Mouse (Mus musculus): Measurements from ENCODE around the gene Kirrel3. TPM values are rescaled to one million over a fixed set of nuclear protein-coding genes. Genes with fewer than 3 reads are reported as not detected.

The Kirrel3 gene
- polyA plus RNA-seq, 1 experiment from 2014 or later, result 4.0 TPM

DNA sequence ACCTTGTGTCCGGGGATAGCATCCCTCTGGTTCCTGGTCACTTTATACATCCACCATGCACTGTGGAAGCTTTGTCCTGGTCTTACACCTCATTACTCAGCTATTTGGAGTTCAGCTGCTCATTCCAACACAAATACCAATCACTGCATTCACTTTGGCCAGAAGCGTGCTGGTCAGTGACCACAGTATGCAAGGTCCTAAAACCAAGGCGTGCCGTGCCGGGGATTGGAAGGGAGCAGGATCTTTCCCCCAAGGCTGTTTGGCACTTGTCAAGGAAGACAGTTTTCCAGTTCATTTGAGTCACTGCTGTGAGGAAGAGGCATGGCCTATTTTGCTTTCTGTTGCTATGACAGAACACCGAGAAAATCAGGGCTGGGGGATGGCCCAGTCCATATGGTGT, 546.8 kb downstream of the Kirrel3 start:
- Histone ChIP-seq H3K4me1 (peaks cover 12% of the 10 kb centered on the region; the same call in 1 of the 2 replicates), H3K36me3 (no peaks in the 10 kb centered on the region), H3K27me3 (ENCODE audit: low read depth, poor library complexity, severe bottlenecking) (no peaks in the 10 kb centered on the region), H3K4me3 (no peak overlapping the region), H3K27ac (replicated peaks) (no peak overlapping the region), H3K9me3 (replicated peaks) (no peaks in the 10 kb centered on the region; the same call in 1 of the 2 replicates)
- 81% methylated on average over 6 of the region's 6 CpGs for WGBS
- DNase-seq (ENCODE audit: low spot score), result no peak

DNA sequence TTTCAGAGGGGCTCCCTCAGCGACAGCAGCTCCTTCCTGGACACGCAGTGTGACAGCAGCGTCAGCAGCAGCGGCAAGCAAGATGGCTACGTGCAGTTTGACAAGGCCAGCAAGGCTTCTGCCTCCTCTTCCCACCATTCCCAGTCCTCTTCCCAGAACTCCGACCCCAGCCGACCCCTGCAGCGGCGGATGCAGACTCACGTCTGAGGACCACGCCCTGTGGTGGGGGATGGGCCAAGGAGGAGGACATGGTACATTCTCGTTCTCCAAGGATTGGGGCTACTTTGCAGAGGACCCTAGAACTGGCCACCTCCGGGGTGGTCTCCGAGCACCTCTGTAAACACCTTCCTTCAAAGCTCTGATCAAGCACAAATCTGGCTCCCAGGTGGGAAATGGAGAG, 549.4 kb downstream of the Kirrel3 start:
- peaks cover 12% of the 10 kb centered on the region; the same call in 1 of the 2 replicates for H3K4me1 ChIP-seq
- H3K4me3 ChIP-seq, result no peak overlapping the region
- no peak for DNase-seq (ENCODE audit: low spot score)
- H3K9me3 ChIP-seq (replicated peaks), result no peaks in the 10 kb centered on the region; the same call in 1 of the 2 replicates
- H3K27me3 ChIP-seq (ENCODE audit: low read depth, poor library complexity, severe bottlenecking), result no peaks in the 10 kb centered on the region
- H3K36me3 ChIP-seq, result no peaks in the 10 kb centered on the region
- H3K27ac ChIP-seq (replicated peaks), result no peak overlapping the region
- WGBS, result 52% methylated on average over 14 of the region's 14 CpGs

DNA sequence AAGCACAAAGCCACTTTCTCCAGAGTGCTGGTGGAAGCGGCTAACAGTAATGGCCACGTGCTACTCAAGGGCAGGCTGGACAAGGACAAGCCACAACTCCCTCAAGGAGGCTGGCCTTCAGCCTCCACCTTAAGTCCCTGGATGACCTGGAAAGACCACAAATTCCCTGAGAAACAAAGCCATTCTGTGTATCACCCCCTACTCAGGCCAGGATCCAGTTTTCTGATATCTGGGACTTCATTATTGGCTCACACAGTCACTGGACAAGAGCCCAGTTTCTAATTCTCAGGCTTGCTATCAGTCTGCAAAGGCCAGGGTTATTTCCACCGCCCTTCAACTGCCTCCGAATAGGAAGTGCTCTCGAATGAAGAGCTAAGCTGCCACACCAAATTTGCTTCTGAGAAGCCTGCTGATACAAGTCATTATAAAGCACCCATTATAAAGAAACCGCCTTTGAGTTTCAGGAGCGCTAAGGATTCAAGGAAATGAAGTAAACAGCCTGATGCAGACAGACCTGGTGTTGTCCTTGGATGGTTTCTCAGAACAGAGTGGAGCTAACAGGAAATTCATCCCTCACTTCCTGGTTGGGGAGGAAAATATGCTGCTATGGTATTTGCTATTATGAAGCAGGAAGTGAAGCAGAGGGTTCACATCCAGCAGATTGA, 553.4 kb downstream of the Kirrel3 start:
- Histone ChIP-seq H3K4me1 (peaks cover 15% of the 10 kb centered on the region), H3K36me3 (no peaks in the 10 kb centered on the region), H3K27me3 (ENCODE audit: low read depth, poor library complexity, severe bottlenecking) (no peaks in the 10 kb centered on the region), H3K27ac (replicated peaks) (peak overlapping the region; percentile 33; the same call in 1 of the 2 replicates), H3K4me3 (no peak overlapping the region), H3K9me3 (replicated peaks) (no peaks in the 10 kb centered on the region; the same call in 1 of the 2 replicates)
- no peak for DNase-seq (ENCODE audit: low spot score)
- 80% methylated on average over 7 of the region's 7 CpGs for whole genome bisulfite sequencing

DNA sequence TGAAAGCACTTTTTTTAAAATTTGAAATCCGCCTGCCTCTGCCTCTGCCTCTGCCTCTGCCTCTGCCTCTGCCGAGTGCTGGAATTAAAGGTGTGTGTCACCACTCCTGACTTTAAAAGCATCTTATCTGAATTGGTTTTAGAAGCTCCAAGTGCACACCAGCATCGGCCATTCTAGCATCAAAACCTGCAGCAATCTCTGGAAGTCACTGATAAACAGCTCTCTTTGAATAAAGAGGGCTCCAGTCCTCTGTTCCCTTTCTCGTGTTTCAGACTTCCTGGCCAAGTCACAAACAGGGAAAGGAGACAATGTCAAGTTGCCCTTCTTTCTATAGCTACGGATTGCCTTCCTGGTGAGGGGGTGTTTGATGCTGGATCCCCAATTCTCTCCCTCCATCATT, 554.2 kb downstream of the Kirrel3 start:
- peaks cover 21% of the 10 kb centered on the region for H3K4me1 ChIP-seq
- no peaks in the 10 kb centered on the region for H3K36me3 ChIP-seq
- H3K9me3 ChIP-seq (replicated peaks), result no peaks in the 10 kb centered on the region; the same call in 1 of the 2 replicates
- no peak overlapping the region for H3K4me3 ChIP-seq
- no peak overlapping the region for H3K27ac ChIP-seq (replicated peaks)
- no peak for DNase-seq (ENCODE audit: low spot score)
- 77% methylated on average over 5 of the region's 5 CpGs for WGBS
- H3K27me3 ChIP-seq (ENCODE audit: low read depth, poor library complexity, severe bottlenecking), result no peaks in the 10 kb centered on the region

DNA sequence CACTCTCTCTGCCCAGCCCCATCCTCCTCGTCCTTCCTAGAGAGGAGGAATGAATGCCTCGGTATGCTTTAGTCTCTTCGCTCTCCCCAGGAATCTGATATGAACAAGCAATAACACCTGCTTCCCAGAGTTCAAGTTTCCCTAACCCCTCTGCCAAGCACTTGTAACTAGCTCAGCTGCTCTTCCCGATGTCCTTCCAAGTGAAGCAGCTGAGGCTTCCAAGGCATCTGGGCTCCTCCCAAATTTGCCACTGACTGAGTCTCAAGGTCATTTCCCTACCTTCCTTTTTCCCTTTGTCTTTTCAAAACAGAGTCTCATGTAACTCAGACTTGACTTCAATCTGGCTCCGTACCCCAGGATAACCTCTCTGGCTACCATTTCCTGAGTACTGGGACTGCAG, 555.8 kb downstream of the Kirrel3 start:
- Histone ChIP-seq H3K27ac (replicated peaks) (no peak overlapping the region), H3K4me3 (no peak overlapping the region), H3K9me3 (replicated peaks) (no peaks in the 10 kb centered on the region; the same call in 1 of the 2 replicates), H3K36me3 (no peaks in the 10 kb centered on the region), H3K4me1 (peaks cover 26% of the 10 kb centered on the region), H3K27me3 (ENCODE audit: low read depth, poor library complexity, severe bottlenecking) (no peaks in the 10 kb centered on the region)
- 72% methylated on average over 5 of the region's 5 CpGs for WGBS
- DNase-seq (ENCODE audit: low spot score), result no peak

DNA sequence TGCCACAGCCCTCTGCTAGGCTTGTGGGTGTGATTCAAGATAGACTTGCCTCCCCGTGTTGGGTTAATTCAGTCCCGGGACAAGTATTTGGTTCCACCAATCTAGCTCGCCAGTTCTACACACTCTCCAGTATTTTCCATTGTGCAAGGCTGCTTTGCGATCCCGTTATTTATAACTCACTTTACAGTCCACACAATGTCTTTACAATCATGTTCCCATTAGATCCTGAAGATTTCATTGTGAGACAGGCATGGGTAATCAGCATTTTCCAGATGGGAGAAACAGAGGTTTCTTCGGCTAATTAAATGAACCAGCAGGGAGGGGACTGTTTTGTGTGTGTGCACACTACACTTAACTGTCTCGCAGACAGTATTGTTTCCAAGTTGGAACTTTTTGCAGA, 557.9 kb downstream of the Kirrel3 start:
- no peak for DNase-seq (ENCODE audit: low spot score)
- 79% methylated on average over 7 of the region's 7 CpGs for WGBS
- Histone ChIP-seq H3K36me3 (peaks cover 11% of the 10 kb centered on the region; the same call in 1 of the 2 replicates), H3K4me1 (peaks cover 26% of the 10 kb centered on the region), H3K9me3 (replicated peaks) (no peaks in the 10 kb centered on the region), H3K4me3 (no peak overlapping the region), H3K27me3 (ENCODE audit: low read depth, poor library complexity, severe bottlenecking) (no peaks in the 10 kb centered on the region), H3K27ac (replicated peaks) (peak overlapping the region; percentile 80)

DNA sequence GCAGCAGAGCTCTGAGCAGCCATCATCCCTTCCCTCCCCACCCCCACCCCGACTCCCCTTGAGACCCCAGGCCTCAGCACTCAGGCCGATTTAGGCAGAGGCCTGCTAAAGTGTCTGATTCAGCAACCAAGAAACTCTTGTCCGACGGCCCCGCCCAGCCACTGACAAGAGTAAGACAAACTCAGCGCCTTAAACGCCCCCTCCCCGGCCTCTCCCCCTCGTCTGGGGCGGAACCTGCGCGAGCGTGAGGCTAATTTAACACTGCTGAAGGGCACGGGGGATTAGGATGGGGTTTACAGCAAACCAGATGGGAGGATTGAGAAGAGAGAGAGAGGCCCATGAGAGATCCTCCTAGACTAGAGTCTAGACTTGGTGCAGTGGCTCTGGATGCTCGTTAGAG, 558.8 kb downstream of the Kirrel3 start:
- Histone ChIP-seq H3K27me3 (ENCODE audit: low read depth, poor library complexity, severe bottlenecking) (no peaks in the 10 kb centered on the region), H3K4me3 (peak overlapping the region; percentile 23; the same call in 1 of the 2 replicates), H3K36me3 (peaks cover 11% of the 10 kb centered on the region; the same call in 1 of the 2 replicates), H3K9me3 (replicated peaks) (no peaks in the 10 kb centered on the region), H3K27ac (replicated peaks) (peak overlapping the region; percentile 80), H3K4me1 (peaks cover 26% of the 10 kb centered on the region)
- peak; percentile 65 for DNase-seq (ENCODE audit: low spot score)
- 6% methylated on average over 15 of the region's 15 CpGs for WGBS

DNA sequence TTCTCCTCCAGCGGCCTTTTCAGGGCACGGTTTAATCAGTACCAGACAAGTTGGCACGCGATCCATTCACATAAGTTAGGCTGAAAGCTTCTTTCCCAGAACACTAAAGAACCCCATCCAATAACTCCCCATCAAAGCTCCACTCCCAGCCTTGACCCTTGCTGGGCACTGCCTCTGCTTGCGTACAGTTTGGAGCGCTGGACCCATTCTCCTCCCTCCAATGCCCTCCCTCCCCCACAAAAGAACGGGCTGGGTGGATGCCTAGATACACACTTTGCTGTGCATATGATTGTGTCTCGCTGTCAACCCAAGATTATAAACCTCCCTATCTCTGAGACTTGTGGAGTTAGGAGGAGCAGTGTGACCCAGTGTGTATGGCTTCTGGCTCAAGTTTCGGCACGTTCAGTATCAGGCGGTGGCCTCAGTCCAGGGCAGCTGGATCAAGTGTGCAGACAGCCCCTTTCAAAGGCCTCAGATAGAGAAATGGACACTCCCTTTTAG, 559.4 kb downstream of the Kirrel3 start:
- Histone ChIP-seq H3K27me3 (ENCODE audit: low read depth, poor library complexity, severe bottlenecking) (no peaks in the 10 kb centered on the region), H3K36me3 (peaks cover 11% of the 10 kb centered on the region; the same call in 1 of the 2 replicates), H3K27ac (replicated peaks) (peak overlapping the region; percentile 80; the same call in 1 of the 2 replicates), H3K4me1 (peaks cover 26% of the 10 kb centered on the region), H3K9me3 (replicated peaks) (no peaks in the 10 kb centered on the region), H3K4me3 (no peak overlapping the region)
- 78% methylated on average over 11 of the region's 11 CpGs for WGBS
- DNase-seq (ENCODE audit: low spot score), result no peak

DNA sequence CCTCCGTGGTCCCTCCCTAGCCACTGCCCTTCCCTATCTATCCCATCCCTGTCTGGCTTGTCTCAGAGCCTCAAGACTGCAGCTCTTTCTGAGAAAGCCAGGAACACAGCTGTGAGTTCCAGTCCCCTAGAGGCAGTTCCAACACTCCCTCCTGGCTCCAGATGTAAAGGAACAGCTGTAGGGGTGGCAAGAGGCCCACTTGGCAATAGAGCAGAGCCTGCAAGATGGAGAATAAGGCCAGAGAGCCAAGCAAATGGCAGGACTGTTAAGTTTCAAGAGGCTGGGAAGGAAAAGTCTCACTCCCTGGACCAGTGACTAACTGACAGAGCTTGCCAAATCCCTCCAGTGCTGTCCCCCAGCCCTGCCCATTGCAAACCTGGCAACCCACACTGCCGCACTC, 560.1 kb downstream of the Kirrel3 start:
- no peaks in the 10 kb centered on the region for H3K9me3 ChIP-seq (replicated peaks)
- DNase-seq (ENCODE audit: low spot score), result no peak
- H3K27me3 ChIP-seq (ENCODE audit: low read depth, poor library complexity, severe bottlenecking), result no peaks in the 10 kb centered on the region
- WGBS, result 85% methylated on average over 2 of the region's 2 CpGs
- peaks cover 11% of the 10 kb centered on the region; the same call in 1 of the 2 replicates for H3K36me3 ChIP-seq
- 0 out of 2 replicates have a peak overlapping the region, but pooled peaks have one; percentile 17 for H3K27ac ChIP-seq (replicated peaks)
- H3K4me1 ChIP-seq, result peaks cover 26% of the 10 kb centered on the region
- no peak overlapping the region for H3K4me3 ChIP-seq

DNA sequence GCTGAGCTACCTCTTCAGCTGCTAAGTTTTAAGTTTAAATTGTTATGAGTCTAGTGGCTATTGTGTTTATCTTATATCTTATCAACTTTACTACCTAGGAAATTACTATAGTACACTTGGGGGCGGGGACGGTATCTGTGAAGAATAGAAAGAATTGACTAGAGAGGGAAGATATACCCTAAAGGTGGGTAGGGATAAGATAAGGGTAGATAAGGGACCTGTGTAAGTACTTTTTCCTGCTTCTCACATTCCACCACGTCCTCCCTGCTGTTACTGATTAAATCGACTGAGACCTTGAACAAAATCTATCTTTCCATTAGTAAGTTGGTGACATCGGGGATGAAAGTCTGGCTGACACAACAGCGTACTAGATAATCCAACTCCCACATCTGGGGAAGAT, 562.8 kb downstream of the Kirrel3 start:
- no peak for DNase-seq (ENCODE audit: low spot score)
- H3K36me3 ChIP-seq, result peaks cover 28% of the 10 kb centered on the region
- WGBS, result 92% methylated on average over 6 of the region's 6 CpGs

DNA sequence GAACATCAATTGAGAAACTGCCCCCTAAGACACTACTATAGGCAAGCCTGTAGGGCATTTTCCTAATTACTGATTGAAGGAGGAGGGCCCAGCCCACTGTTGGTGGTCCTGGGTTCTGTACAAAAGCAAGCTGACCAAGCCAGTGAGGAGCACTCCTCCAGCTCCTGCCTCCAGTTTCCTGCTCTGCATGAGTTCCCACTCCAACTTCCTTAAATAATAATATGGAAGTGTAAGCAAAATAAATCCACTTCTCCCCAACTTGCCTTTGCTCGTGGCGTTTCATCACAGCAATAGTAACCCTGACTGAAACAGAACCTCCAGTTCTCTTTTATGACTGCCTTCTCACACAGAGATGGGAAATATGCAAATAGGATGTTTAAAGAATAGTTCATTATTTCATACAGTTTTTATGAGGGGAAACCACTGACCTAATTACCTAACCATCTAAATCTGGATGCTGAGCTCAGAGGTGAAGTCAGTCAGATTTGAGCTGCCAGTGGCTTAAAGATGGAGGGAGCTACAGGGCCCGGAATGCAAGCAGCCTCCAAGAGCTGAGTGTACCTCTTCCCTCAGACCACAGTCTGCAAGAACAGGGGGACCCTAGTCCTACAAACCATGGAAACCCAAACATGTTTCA, 564.3 kb downstream of the Kirrel3 start:
- Histone ChIP-seq H3K9me3 (replicated peaks) (no peaks in the 10 kb centered on the region), H3K4me1 (peaks cover 8% of the 10 kb centered on the region), H3K27me3 (ENCODE audit: low read depth, poor library complexity, severe bottlenecking) (no peaks in the 10 kb centered on the region), H3K27ac (replicated peaks) (no peak overlapping the region), H3K36me3 (peaks cover 28% of the 10 kb centered on the region), H3K4me3 (no peak overlapping the region)
- DNase-seq (ENCODE audit: low spot score), result no peak
- WGBS, result 88% methylated on average over 3 of the region's 3 CpGs

More for the DNA sequence above, 562.8 kb downstream of the Kirrel3 start:
- H3K4me3 ChIP-seq, result no peak overlapping the region
- no peaks in the 10 kb centered on the region for H3K27me3 ChIP-seq (ENCODE audit: low read depth, poor library complexity, severe bottlenecking)
- peaks cover 24% of the 10 kb centered on the region for H3K4me1 ChIP-seq
- H3K27ac ChIP-seq (replicated peaks), result no peak overlapping the region
- H3K9me3 ChIP-seq (replicated peaks), result no peaks in the 10 kb centered on the region

DNA sequence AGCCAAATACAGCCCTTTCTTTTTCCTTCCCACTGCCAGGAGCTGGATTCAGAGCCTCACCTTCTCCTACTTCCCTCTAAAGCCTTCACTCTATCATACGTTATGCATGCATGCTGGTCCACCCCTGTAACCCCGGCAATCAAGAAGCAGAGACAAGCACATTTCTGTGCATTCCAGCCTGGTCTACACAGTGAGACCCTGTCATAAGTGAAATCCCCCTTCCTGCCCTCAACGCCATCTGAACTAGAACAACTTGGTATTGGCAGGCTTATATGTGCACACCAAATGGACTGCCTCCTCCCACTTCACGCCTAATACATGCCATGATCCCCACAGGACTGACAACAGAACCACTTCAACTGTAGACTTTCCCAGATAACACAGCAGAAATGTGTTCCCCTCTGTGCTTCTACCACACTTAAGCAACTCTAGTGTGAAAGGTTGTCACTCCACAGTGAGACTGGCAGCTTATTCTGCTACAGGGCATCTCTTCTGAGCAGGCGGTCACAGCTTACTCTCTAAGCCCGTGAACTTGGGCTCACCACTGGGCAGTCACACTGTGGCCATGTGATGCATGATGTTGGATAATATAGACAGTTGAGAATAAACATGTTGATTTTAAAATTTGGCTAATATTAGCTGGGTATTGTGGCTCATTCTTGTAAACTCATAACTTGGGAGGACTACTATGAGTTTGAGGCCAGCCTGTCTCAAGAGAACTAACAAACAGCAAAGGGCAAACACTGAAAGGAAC, 565.2 kb downstream of the Kirrel3 start:
- 89% methylated on average over 6 of the region's 6 CpGs for WGBS
- Histone ChIP-seq H3K36me3 (peaks cover 28% of the 10 kb centered on the region), H3K4me1 (no peaks in the 10 kb centered on the region; the same call in 1 of the 2 replicates), H3K9me3 (replicated peaks) (no peaks in the 10 kb centered on the region), H3K27me3 (ENCODE audit: low read depth, poor library complexity, severe bottlenecking) (no peaks in the 10 kb centered on the region), H3K27ac (replicated peaks) (no peak overlapping the region), H3K4me3 (no peak overlapping the region)
- no peak for DNase-seq (ENCODE audit: low spot score)
